Mouse (Mus musculus) retina, embryonic 14.5 days (tissue): ENCODE measurements around the gene Os9.

Experiments used
- DNase-seq: peaks from one replicate; pipeline ENCODE4 v3.0.0-alpha.2; 2015; ENCODE audit warnings: low spot score

Gene Os9

DNA sequence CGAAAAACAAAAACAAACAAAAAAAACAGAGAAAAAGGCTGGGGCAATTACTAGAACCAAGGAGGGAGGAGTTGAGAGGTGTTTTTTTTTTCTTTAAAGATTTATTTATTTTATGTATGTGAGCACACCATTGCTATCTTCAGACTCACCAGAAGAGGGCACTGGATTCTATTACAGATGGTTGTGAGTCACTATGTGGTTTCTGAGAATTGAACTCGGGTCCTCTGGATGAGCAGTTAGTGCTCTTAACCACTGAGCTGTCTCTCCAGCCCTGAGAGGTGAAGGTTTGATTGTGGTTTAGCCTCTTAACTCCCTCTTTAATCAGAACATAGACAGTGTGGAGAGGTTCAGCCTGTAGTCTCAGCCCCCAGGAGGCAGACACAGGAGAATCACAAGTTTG lies 5.9 kb downstream of the Os9 start:
- DNase-seq, result no peak

GRCm38 (mm10) chr10:127114408-127114807 lies 6.5 kb downstream of the Os9 start:
- no peak for DNase-seq

DNA sequence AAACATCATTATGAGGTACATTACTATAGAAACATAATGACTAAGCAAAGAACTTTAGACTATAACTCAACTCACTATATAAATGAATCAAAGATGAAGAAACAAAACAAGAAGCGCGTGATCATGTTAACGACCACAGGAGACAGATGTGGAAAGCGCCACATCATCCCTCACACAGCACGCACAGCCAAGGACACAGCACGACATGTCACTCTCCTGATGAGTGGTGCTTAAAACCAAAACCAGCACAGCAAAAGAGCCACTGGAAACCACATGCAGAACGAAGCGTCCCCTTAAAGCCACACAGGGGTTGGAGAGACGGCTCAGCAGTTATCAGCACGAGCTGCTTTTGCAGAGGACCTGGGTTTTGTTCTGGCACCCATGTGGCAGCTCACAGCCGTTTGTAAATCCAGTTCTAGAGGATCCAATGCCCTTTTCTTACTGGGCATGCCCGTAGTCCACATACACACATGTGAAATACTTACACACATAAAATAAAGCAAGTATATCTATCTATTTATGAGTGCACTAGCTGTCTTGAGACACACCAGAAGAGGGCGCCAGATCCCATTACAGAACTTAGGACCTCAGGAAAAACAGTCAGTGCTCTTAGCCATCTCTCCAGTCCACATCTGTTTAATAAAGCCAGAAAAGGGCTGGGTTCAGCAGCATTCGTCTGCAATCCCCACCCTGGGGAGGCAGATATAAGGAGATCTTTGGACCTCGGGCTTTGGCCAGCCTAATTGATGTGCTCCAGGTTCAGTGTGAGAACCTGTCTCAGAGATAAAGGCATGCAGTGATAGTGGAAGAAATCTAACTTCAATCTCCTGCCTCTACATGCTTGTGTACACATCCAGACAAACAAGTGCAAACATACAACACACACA lies 9.7 kb downstream of the Os9 start:
- DNase-seq, result peak; percentile 37

GRCm38 (mm10) chr10:127108262-127108583 lies 12.7 kb downstream of the Os9 start:
- no peak for DNase-seq

GRCm38 (mm10) chr10:127107563-127108261 lies 13.2 kb downstream of the Os9 start:
- no peak for DNase-seq

- no peak for DNase-seq
These were observed 17.3 kb downstream of the Os9 start for GRCm38 (mm10) chr10:127103631-127104030.

GRCm38 (mm10) chr10:127101151-127101550 lies 19.8 kb downstream of the Os9 start:
- no peak for DNase-seq

- DNase-seq, result no peak
These were observed 20.5 kb downstream of the Os9 start for GRCm38 (mm10) chr10:127100414-127100813.

DNA sequence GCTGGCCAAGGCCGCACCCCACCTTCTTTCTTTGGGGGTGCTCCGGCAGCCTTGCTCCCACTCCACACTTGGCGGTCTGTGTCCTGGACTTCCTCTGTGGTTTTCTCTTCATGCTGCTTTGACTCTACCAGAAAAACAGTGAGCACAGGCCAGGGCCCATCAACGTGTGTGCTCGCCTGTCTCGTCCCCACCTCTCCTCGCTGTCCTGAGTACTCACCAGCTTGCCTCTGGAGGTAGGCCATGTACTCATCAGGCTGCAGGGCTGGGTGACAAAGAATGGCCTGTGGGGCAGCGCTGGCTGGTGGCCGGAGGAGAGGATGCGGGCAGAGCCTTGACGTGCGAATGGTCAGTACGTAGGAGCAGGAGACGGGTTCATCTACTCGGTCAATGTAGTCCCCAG lies 21.1 kb downstream of the Os9 start:
- no peak for DNase-seq

DNA sequence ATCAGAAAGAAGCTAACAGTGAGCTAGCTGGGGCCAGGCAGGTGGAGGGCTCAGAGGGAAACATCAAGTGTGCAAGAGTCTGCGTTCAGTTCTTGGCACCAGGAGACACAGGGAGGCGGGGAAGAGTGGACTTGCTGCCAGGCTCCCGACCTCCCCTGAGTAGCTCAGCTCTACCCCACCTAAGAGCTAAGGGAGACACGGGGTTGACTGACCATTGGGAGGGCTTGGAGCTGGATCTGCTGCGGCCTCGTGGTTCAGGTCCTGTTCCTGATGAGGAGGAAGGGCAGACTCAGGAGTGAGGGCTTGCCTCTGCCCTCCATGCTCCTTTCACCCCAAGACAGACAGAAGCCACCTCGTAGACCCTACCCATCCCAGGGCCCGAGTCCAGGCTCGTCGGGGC lies 21.7 kb downstream of the Os9 start:
- no peak for DNase-seq

- no peak for DNase-seq
These were observed 22.4 kb downstream of the Os9 start for GRCm38 (mm10) chr10:127098514-127098913.

- no peak for DNase-seq
These were observed 26.5 kb downstream of the Os9 start for GRCm38 (mm10) chr10:127094382-127094802.

GRCm38 (mm10) chr10:127092742-127093141 lies 28.2 kb downstream of the Os9 start:
- no peak for DNase-seq

DNA sequence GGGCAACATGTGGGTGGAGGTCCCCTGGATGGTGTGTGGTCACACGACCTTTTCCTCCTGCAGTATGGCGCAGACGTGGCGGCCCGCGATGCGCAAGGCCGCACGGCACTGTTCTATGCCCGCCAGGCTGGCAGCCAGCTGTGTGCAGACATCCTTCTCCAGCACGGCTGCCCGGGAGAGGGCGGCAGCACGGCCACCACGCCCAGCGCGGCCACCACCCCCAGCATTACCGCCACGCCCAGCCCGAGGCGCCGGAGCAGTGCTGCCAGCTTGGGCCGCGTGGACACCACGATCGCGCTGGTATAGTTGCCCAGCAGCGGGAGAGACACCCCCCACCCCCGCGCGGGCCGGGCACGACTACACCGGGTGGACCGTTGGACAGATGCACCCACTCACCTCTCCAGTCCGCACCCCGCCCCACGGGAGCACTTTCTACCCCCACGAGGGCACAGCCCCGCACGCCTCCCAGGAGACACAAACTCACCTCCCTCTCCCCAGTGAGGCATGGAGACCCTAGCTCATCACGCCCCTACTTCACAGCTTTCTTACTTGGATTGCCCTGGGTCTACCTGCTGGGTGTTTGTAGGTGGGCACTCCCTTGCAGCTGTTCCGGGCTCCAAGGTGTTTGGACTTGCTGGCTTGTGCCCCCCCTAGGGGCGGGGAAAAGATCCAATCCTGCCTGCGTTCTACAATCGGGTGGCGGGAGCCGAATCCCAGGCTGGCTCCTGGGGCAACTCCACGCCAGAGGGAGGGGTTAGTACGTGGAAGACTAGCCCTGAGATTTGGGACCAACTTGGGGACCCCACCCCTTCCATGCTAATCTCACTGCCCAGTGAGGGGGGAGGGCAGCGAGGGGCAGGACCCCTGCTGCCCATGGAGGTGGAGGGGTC lies 29.2 kb downstream of the Os9 start:
- DNase-seq, result no peak

- no peak for DNase-seq
These were observed 30.1 kb downstream of the Os9 start for GRCm38 (mm10) chr10:127090560-127091411.

DNA sequence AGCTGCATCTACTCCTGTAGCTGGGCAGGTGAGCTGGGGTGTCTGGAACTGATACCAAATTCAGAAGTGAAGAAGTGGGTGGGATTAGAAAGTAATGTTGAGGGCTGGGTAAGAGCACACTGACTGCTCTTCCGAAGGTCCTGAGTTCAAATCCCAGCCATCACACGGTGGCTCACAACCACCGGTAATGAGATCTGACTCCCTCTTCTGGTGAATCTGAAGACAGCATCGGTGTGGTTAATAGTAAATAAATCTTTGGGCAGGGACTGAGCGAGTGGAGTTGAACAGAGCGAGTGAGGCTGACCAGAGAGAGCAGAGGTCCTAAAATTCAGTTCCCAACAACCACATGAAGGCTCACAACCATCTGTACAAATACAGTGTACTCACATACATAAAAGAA lies 35.3 kb downstream of the Os9 start:
- no peak for DNase-seq

- no peak for DNase-seq
These were observed 35.9 kb downstream of the Os9 start for GRCm38 (mm10) chr10:127085052-127085451.

- DNase-seq, result no peak
These were observed 37.0 kb downstream of the Os9 start for GRCm38 (mm10) chr10:127083915-127084306.

DNA sequence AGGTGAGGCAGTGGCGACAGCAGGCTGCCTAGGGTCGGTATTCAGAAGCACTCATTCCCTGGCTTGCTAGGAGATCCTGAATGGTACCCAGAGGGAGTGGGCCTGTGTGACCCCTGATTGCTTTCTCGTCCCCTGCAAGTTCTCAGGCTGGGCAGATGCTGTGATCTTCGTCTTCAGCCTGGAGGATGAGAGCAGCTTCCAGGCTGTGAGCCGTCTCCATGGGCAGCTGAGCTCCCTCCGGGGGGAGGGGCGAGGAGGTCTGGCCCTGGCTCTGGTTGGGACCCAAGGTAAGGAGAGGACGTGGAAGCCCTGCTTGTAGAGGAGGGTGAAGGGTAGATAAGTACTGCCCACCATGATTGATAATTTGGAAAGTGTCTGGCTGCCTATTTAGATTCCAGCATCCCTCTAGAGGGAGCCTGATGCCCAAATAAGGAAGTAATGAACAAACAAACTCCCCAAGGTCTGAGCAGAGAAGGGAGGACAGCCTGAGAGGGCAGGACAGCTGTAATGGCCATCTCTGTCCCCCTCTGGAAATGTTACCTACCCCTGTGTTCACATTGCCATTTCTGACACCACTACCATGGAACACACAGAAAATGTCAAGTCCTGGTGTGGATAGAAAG lies 37.5 kb downstream of the Os9 start:
- no peak for DNase-seq

DNA sequence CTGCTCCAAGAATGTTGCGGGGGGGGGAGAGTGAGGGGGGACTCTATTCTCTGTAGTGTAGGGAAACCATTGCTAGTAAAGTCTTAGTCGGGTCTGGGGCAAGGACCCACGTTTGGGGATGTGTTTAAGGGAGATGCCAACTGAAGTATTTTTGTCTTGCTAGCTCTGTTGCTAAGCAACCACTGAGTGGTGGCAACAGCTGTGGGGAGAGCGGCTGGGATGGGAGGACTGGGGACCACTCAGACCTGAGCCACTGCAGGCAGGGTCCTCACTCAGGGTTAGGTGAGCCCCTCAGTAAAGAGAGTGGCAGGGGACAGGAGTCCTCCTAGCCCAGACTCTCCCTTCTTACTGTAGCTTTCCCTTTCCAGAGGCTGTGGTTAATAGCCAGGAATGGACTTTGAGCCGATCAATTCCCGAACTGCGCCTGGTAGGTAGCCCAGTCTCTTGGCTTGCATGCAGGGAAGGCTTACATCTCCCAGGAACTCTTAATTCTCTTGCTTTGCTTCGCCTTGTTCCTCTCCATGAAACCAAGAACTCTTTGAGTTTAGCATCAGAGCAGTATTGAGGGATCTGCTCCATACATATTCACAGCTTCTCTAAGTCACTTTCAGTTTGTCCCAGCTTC lies 38.8 kb downstream of the Os9 start:
- DNase-seq, result peak; percentile 65
